Mouse (Mus musculus) ES-E14 (cell line): ENCODE measurements around the gene Rhoq.

ENCODE experiments used
- CHD2 ChIP-seq: IDR thresholded peaks from 2 replicates; pipeline ENCODE4 v1.6.1; 2014; ENCODE audit warnings: mild to moderate bottlenecking, low read depth, low read length, inconsistent platforms
- HCFC1 ChIP-seq: IDR thresholded peaks from 2 replicates; pipeline ENCODE4 v1.6.1; 2012; ENCODE audit warnings: low read length, inconsistent platforms, borderline replicate concordance; ENCODE audit not compliant: insufficient read depth
- MAFK ChIP-seq: IDR thresholded peaks from 2 replicates; pipeline ENCODE4 v1.6.1; 2014; ENCODE audit warnings: mild to moderate bottlenecking, low read depth, low read length, inconsistent platforms; ENCODE audit not compliant: insufficient read depth
- ZC3H11A ChIP-seq: IDR thresholded peaks from 2 replicates; pipeline ENCODE4 v1.6.1; 2012; ENCODE audit warnings: low read depth, mild to moderate bottlenecking, inconsistent platforms, low read length, borderline replicate concordance

- TF ChIP-seq HCFC1 (no peak), MAFK (no peak), ZC3H11A (no peak), CHD2 (no peak)
Observed at GRCm38 (mm10) chr17:86969582-86969981, 6.7 kb downstream of the Rhoq start.
